Mouse (Mus musculus) erythroblast, adult 5-6 weeks (primary cell): ENCODE data around the gene Mrpl50. TPM values are rescaled to one million over a fixed set of nuclear protein-coding genes. Genes with fewer than 3 reads are reported as not detected.

Source experiments
- ATAC-seq: replicated peaks from 2 replicates; pipeline ENCODE4 v1.8.0; 2016; ENCODE audit warnings: moderate number of reproducible peaks, mild to moderate bottlenecking, moderate TSS enrichment, inconsistent platforms; ENCODE audit not compliant: poor library complexity, low FRiP score, severe bottlenecking
- total RNA-seq, 2 experiments: library from RNA; stranded (forward) in 1 of 2; stranded (reverse) in 1 of 2; fragments of 150-400 nt in 1 of 2; fragments of 200-764, 138-1000 nt in 1 of 2; gene quantifications; 2 replicates each; pipeline versions ENCODE4 v1.2.3 to v1.2.4; 2015 to 2017; ENCODE audit warnings: low replicate concordance in 2 of 2

Gene Mrpl50
- total RNA-seq (2015; ENCODE audit: low replicate concordance) (7.5 and 17.9 TPM in 2 replicates), total RNA-seq (2017; ENCODE audit: low replicate concordance) (5.8 and 11.0 TPM in 2 replicates)

- ATAC-seq = peak; percentile 96
These were observed at the start of gene Mrpl50, which contains the start of gene Zfp189 for GRCm38 (mm10) chr4:49520572-49521340. Gene Mrpl50, minus strand, starts transcription at chr4:49521093. Gene Zfp189, plus strand, starts transcription at chr4:49521176.

- ATAC-seq = peak; percentile 97
These were observed 46.7 kb upstream of the Mrpl50 start for GRCm38 (mm10) chr4:49567613-49568012.

GRCm38 (mm10) chr4:49559915-49560772 is 39.3 kb upstream of the Mrpl50 start:
- no peak for ATAC-seq

- no peak for ATAC-seq
These were observed 37.3 kb upstream of the Mrpl50 start for GRCm38 (mm10) chr4:49558181-49558580.

- ATAC-seq = no peak
These were observed 36.5 kb upstream of the Mrpl50 start for GRCm38 (mm10) chr4:49557375-49557774.

GRCm38 (mm10) chr4:49553380-49553779 is 32.5 kb upstream of the Mrpl50 start:
- no peak for ATAC-seq

GRCm38 (mm10) chr4:49549383-49549782 is 28.5 kb upstream of the Mrpl50 start, which contains the start of gene Aldob:
Gene Aldob, minus strand, starts transcription at chr4:49549546.
- ATAC-seq = no peak

GRCm38 (mm10) chr4:49547544-49548219 is 26.8 kb upstream of the Mrpl50 start:
- no peak for ATAC-seq

GRCm38 (mm10) chr4:49546873-49547543 is 26.1 kb upstream of the Mrpl50 start:
- ATAC-seq = no peak

- ATAC-seq = no peak
These were observed 25.1 kb upstream of the Mrpl50 start for GRCm38 (mm10) chr4:49546026-49546425.

- no peak for ATAC-seq
These were observed 20.1 kb upstream of the Mrpl50 start for GRCm38 (mm10) chr4:49540966-49541365.

GRCm38 (mm10) chr4:49539665-49540064 is 18.8 kb upstream of the Mrpl50 start:
- no peak for ATAC-seq

GRCm38 (mm10) chr4:49536671-49537070 is 15.8 kb upstream of the Mrpl50 start:
- no peak for ATAC-seq

- no peak for ATAC-seq
These were observed 14.9 kb upstream of the Mrpl50 start for GRCm38 (mm10) chr4:49535675-49536294.

- ATAC-seq = no peak
These were observed 14.1 kb upstream of the Mrpl50 start for GRCm38 (mm10) chr4:49535036-49535435.

- no peak for ATAC-seq
These were observed 1.7 kb upstream of the Mrpl50 start for GRCm38 (mm10) chr4:49522576-49522975.

GRCm38 (mm10) chr4:49521346-49521745 is 453 bp upstream of the Mrpl50 start:
- ATAC-seq = peak; percentile 27

GRCm38 (mm10) chr4:49519476-49519875 is 1.4 kb downstream of the Mrpl50 start:
- no peak for ATAC-seq

GRCm38 (mm10) chr4:49514441-49514840 is 6.5 kb downstream of the Mrpl50 start:
- no peak for ATAC-seq
